Mouse (Mus musculus): ENCODE results near the gene Foxp4. TPM values are rescaled to one million over a fixed set of nuclear protein-coding genes. Genes with fewer than 3 reads are reported as not detected.

Foxp4 gene
- polyA plus RNA-seq, 1 experiment: 50.1 TPM

- no peak for DNase-seq (ENCODE audit: extremely low spot score in 1 of 2, low spot score in 1 of 2)
Measured at GRCm38 (mm10) chr17:47821339-47821738, 103.1 kb downstream of the Foxp4 start.

- no peak for DNase-seq (ENCODE audit: extremely low spot score in 1 of 2, low spot score in 1 of 2)
Measured at GRCm38 (mm10) chr17:47818038-47818725, 106.3 kb downstream of the Foxp4 start.

Other genes starting within 250 kb of the Foxp4 start
- 143 and 168 TPM in 2 replicates for gene Tomm6, start 236.3 kb downstream of the Foxp4 start, polyA plus RNA-seq (2012; rRNA removed)
- gene Frs3, start 235.6 kb downstream of the Foxp4 start, polyA plus RNA-seq (2012; rRNA removed): 39.1 and 39.9 TPM in 2 replicates
- 4.3 and 6.6 TPM in 2 replicates for gene Gm21981, start 230.2 kb downstream of the Foxp4 start, polyA plus RNA-seq (2012; rRNA removed)
- gene Prickle4, start 229.9 kb downstream of the Foxp4 start, polyA plus RNA-seq (2012; rRNA removed): 1.0 TPM in 1 of 2 replicates, not detected in the other
- gene Pgc, start 197.8 kb downstream of the Foxp4 start, polyA plus RNA-seq (2012; rRNA removed): not detected in 2 replicates
- gene Tfeb, start 187.6 kb downstream of the Foxp4 start, polyA plus RNA-seq (2012; rRNA removed): 9.5 and 9.9 TPM in 2 replicates
- 3.8 and 4.6 TPM in 2 replicates for gene Mdfi, start 90.0 kb downstream of the Foxp4 start, polyA plus RNA-seq (2012; rRNA removed)
- gene 1700122O11Rik, start 113.6 kb upstream of the Foxp4 start, polyA plus RNA-seq (2012; rRNA removed): not detected in 2 replicates
- 0.15 and 0.42 TPM in 2 replicates for gene 1700067P10Rik, start 164.7 kb upstream of the Foxp4 start, polyA plus RNA-seq (2012; rRNA removed)
- gene 9830107B12Rik, start 221.6 kb upstream of the Foxp4 start, polyA plus RNA-seq (2012; rRNA removed): not detected in 2 replicates
- gene A530064D06Rik, start 242.6 kb upstream of the Foxp4 start, polyA plus RNA-seq (2012; rRNA removed): not detected in 2 replicates

Measured in frontal cortex, adult 2 months (tissue).